Mouse (Mus musculus): ENCODE data around the gene Msl3l2. TPM values are rescaled to one million over a fixed set of nuclear protein-coding genes. Genes with fewer than 3 reads are reported as not detected.

Msl3l2 gene
- polyA plus RNA-seq (2017; shearing (Covaris generic)): 6.4 TPM

GRCm38 (mm10) chr10:56106333-56106995, at the start of gene Msl3l2:
Msl3l2 (plus strand) TSS chr10:56106917.

Other genes with a start within 250 kb of the Msl3l2 start
- gene Tbc1d32, start 121.8 kb downstream of the Msl3l2 start, polyA plus RNA-seq (2017; shearing (Covaris generic)): 3.6 TPM

Measured in inflammation-experienced regulatory T-cells, adult 16 weeks (primary cell).